Mouse (Mus musculus): Measurements from ENCODE around the gene Cic.

Gene Cic

GRCm38 (mm10) chr7:25284766-25285165 lies 17.3 kb downstream of the Cic start:
- DNase-seq: no peak

GRCm38 (mm10) chr7:25285511-25286238 lies 18.2 kb downstream of the Cic start:
- DNase-seq: no peak

- DNase-seq: no peak
These were observed 19.5 kb downstream of the Cic start for GRCm38 (mm10) chr7:25286989-25287388.

GRCm38 (mm10) chr7:25288011-25288410 lies 20.5 kb downstream of the Cic start:
- no peak for DNase-seq

GRCm38 (mm10) chr7:25288721-25289120 lies 21.2 kb downstream of the Cic start:
- no peak for DNase-seq

GRCm38 (mm10) chr7:25289925-25290324 lies 22.4 kb downstream of the Cic start:
- DNase-seq: no peak

GRCm38 (mm10) chr7:25290463-25290862 lies 23.0 kb downstream of the Cic start:
- DNase-seq: no peak

- DNase-seq: peak; percentile 62
These were observed 23.4 kb downstream of the Cic start for GRCm38 (mm10) chr7:25290911-25291310.

GRCm38 (mm10) chr7:25292107-25292506 lies 24.6 kb downstream of the Cic start:
- DNase-seq: no peak

- no peak for DNase-seq
These were observed 25.8 kb downstream of the Cic start for GRCm38 (mm10) chr7:25293191-25293739.

GRCm38 (mm10) chr7:25294495-25294894 lies 27.0 kb downstream of the Cic start:
- no peak for DNase-seq

GRCm38 (mm10) chr7:25294960-25295722 lies 27.6 kb downstream of the Cic start:
- DNase-seq: no peak

- no peak for DNase-seq
These were observed 29.5 kb downstream of the Cic start for GRCm38 (mm10) chr7:25296945-25297453.

- DNase-seq: peak; percentile 67
These were observed 30.2 kb downstream of the Cic start, which contains the start of gene Pafah1b3 for GRCm38 (mm10) chr7:25297454-25298325. Pafah1b3 (minus strand) TSS chr7:25297986.

- no peak for DNase-seq
These were observed 33.6 kb downstream of the Cic start, which contains the start of gene Prr19 for GRCm38 (mm10) chr7:25301063-25301462. Prr19 (plus strand) TSS chr7:25301411.

- DNase-seq: no peak
These were observed 35.6 kb downstream of the Cic start for GRCm38 (mm10) chr7:25303003-25303684.

- no peak for DNase-seq
These were observed 36.1 kb downstream of the Cic start for GRCm38 (mm10) chr7:25303685-25304006.

- DNase-seq: no peak
These were observed 38.0 kb downstream of the Cic start for GRCm38 (mm10) chr7:25305481-25305880.

GRCm38 (mm10) chr7:25305956-25306613 lies 38.6 kb downstream of the Cic start, which contains the start of gene Tmem145:
Tmem145 (plus strand) TSS chr7:25306106.
- peak; percentile 49 for DNase-seq

- no peak for DNase-seq
These were observed 39.1 kb downstream of the Cic start for GRCm38 (mm10) chr7:25306614-25306996.

- no peak for DNase-seq
These were observed 41.3 kb downstream of the Cic start for GRCm38 (mm10) chr7:25308702-25309318.
